11 mouse cellular contexts compared by ENCODE assay signal in the genomic region with DNA sequence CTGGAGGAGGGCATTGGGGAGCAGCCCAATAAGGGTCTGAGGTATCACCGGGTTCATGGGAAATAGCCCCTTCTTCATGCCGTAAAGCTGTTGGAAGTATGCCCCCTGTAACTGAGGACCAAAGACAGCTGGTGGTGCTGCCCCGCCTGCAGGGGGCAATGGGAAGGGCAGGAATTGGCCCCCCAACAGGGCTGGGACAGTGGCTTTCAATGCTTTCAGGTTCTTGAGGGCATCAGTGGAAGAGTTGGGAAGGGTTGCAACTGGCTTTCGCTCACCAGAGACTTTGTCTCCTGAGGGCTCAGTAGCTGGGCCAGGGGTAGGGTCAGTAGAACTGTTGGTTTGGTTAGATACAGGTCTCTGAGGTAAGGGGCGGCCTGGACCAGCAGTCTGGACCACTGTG. TPM values are rescaled to one million over a fixed set of nuclear protein-coding genes. Genes with fewer than 3 reads are reported as not detected.
A peak's percentile ranks its signal among the peaks of the same experiment; 100 is the strongest.
DNase-seq lines count a peak whose midpoint lies in the region; ATAC-seq and TF ChIP-seq lines count a peak whose summit lies in the region.
"Had no signal": no experiment of that assay in that cellular context is flagged by ENCODE, and none has a peak within 500 bp of the region (broad histone marks: within the 10 kb centered on the region; RNA-seq: fewer than 3 reads in every experiment).

No protein-coding gene starts in this region.

- peaks cover 14% of the 10 kb centered on the region for H3K4me1 ChIP-seq in heart, embryonic 11.5 days (ENCODE audit: control insufficient read depth, insufficient read depth, low read length)
- peaks cover 21% of the 10 kb centered on the region for H3K4me1 ChIP-seq in neural tube, embryonic 12.5 days
- peaks cover 18% of the 10 kb centered on the region for H3K4me1 ChIP-seq in limb, embryonic 14.5 days (ENCODE audit: control insufficient read depth, insufficient read depth, low read length)
- peaks cover 9% of the 10 kb centered on the region for H3K4me1 ChIP-seq in stomach, embryonic 15.5 days

- WGBS in heart, embryonic 11.5 days (ENCODE audit: insufficient replicate concordance): 71% methylated on average over 5 of the region's 5 CpGs
- WGBS in neural tube, embryonic 12.5 days: 73% methylated on average over 5 of the region's 5 CpGs
- WGBS in limb, embryonic 14.5 days: 77% methylated on average over 5 of the region's 5 CpGs
- 85% methylated on average over 5 of the region's 5 CpGs for WGBS in stomach, embryonic 15.5 days

- no peak for DNase-seq in heart, postnatal 10 days
- no peak for DNase-seq in neural tube, embryonic 10.5 days (ENCODE audit: extremely low spot score, low spot score)
- no peak for DNase-seq in limb, embryonic 14.5 days (ENCODE audit: low spot score)
- no peak for DNase-seq in adrenal gland, adult 18-20 months (ENCODE audit: low spot score in 2 of 2)
- DNase-seq in retina, embryonic 14.5 days (ENCODE audit: low spot score): no peak
- DNase-seq: right cerebral cortex, postnatal 25 days had no signal

- peak overlapping the region; percentile 58 for H3K4me2 ChIP-seq in heart, embryonic 11.5 days
- peak overlapping the region; percentile 40; the same call in 1 of the 2 replicates for H3K4me2 ChIP-seq in neural tube, embryonic 12.5 days (replicated peaks)
- 0 out of 2 replicates have a peak overlapping the region, but pooled peaks have one; percentile 39 for H3K4me2 ChIP-seq in limb, embryonic 14.5 days (replicated peaks; ENCODE audit: low read depth, low read length, severe bottlenecking)
- peak overlapping the region; percentile 39 for H3K4me2 ChIP-seq in stomach, embryonic 15.5 days

- intact Hi-C loops in heart, postnatal 10 days (cut with DNase I): no loop called here

- TF ChIP-seq POLR2A in limb, embryonic 14.5 days (IDR thresholded peaks at IDR 0.05; ENCODE audit: borderline replicate concordance, extremely low read depth, insufficient read depth, insufficient read length): no peak

- H3K36me3 ChIP-seq in heart, embryonic 11.5 days (ENCODE audit: control insufficient read depth, insufficient read depth, low read length): peaks cover 6% of the 10 kb centered on the region; the same call in 1 of the 2 replicates
- peaks cover 58% of the 10 kb centered on the region for H3K36me3 ChIP-seq in neural tube, embryonic 12.5 days
- peaks cover 18% of the 10 kb centered on the region for H3K36me3 ChIP-seq in limb, embryonic 14.5 days (ENCODE audit: control insufficient read depth, insufficient read depth, low read length)
- no peaks in the 10 kb centered on the region for H3K36me3 ChIP-seq in stomach, embryonic 15.5 days

- peak overlapping the region; percentile 18; the same call in 1 of the 2 replicates for H3K4me3 ChIP-seq in heart, embryonic 11.5 days (ENCODE audit: low read depth, low read length)
- H3K4me3 ChIP-seq in neural tube, embryonic 12.5 days: no peak overlapping the region
- H3K4me3 ChIP-seq in limb, embryonic 14.5 days (replicated peaks; ENCODE audit: low read length): no peak overlapping the region
- no peak overlapping the region for H3K4me3 ChIP-seq in stomach, embryonic 15.5 days (replicated peaks)

- no peak overlapping the region for H3K27ac ChIP-seq in heart, embryonic 11.5 days (ENCODE audit: low read depth, low read length)
- no peak overlapping the region for H3K27ac ChIP-seq in neural tube, embryonic 12.5 days
- no peak overlapping the region for H3K27ac ChIP-seq in limb, embryonic 14.5 days (replicated peaks; ENCODE audit: low read depth, low read length)
- H3K27ac ChIP-seq in stomach, embryonic 15.5 days: no peak overlapping the region

- no peak for ATAC-seq in heart, embryonic 11.5 days (replicated peaks; ENCODE audit: insufficient number of reproducible peaks, low FRiP score, low TSS enrichment)
- ATAC-seq in neural tube, embryonic 12.5 days (ENCODE audit: low FRiP score, low read depth): no peak
- ATAC-seq in limb, embryonic 14.5 days (ENCODE audit: low FRiP score, low read depth): no peak
- no peak for ATAC-seq in stomach, embryonic 15.5 days (ENCODE audit: insufficient read depth, low FRiP score, low read depth)
- ATAC-seq: CD4-positive, CD25-positive, alpha-beta regulatory T cell, adult 4 months had no signal

- H3K9me3 ChIP-seq in heart, embryonic 11.5 days (replicated peaks; ENCODE audit: control insufficient read depth, low read length): no peaks in the 10 kb centered on the region
- no peaks in the 10 kb centered on the region for H3K9me3 ChIP-seq in neural tube, embryonic 12.5 days
- no peaks in the 10 kb centered on the region for H3K9me3 ChIP-seq in limb, embryonic 14.5 days (ENCODE audit: control insufficient read depth, low read length)
- no peaks in the 10 kb centered on the region for H3K9me3 ChIP-seq in stomach, embryonic 15.5 days

- H3K27me3 ChIP-seq in heart, embryonic 11.5 days (ENCODE audit: control insufficient read depth, insufficient read depth, low read length): peaks cover 26% of the 10 kb centered on the region
- H3K27me3 ChIP-seq in neural tube, embryonic 12.5 days (replicated peaks): no peaks in the 10 kb centered on the region
- H3K27me3 ChIP-seq in limb, embryonic 14.5 days (ENCODE audit: control insufficient read depth, insufficient read depth, low read length): no peaks in the 10 kb centered on the region
- H3K27me3 ChIP-seq in stomach, embryonic 15.5 days (replicated peaks): no peaks in the 10 kb centered on the region

- no peak overlapping the region for H3K9ac ChIP-seq in heart, embryonic 11.5 days (ENCODE audit: low read depth, low read length)
- peak overlapping the region; percentile 30; the same call in 1 of the 2 replicates for H3K9ac ChIP-seq in neural tube, embryonic 12.5 days
- 0 out of 2 replicates have a peak overlapping the region, but pooled peaks have one; percentile 40 for H3K9ac ChIP-seq in limb, embryonic 14.5 days (ENCODE audit: low read depth, low read length, severe bottlenecking)
- H3K9ac ChIP-seq in stomach, embryonic 15.5 days: no peak overlapping the region

RNA-seq across cellular contexts. Expression of gene Zfhx2, which starts 29.0 kb away (rescaled TPM):
- 2.9 and 3.1 TPM in 2 replicates for polyA plus RNA-seq in heart, embryonic 11.5 days (2014; fragmentation: Nextera tagmentation; extraction: Ambion mirVana)
- total RNA-seq in heart, postnatal 10 days (2021): 1 to 10 TPM; 2.2 to 3.4 TPM
- polyA plus RNA-seq in neural tube, embryonic 12.5 days (2016; fragmentation: Nextera tagmentation; extraction: Ambion mirVana): 29.4 and 34.4 TPM in 2 replicates
- polyA plus RNA-seq in limb, embryonic 14.5 days (2012; rRNA removed): 5.3 and 6.1 TPM in 2 replicates
- 3.7 and 4.7 TPM in 2 replicates for polyA plus RNA-seq in limb, embryonic 14.5 days (2014; fragmentation: Nextera tagmentation; extraction: Ambion mirVana)
- 4.4 and 5.1 TPM in 2 replicates for polyA plus RNA-seq in stomach, embryonic 15.5 days (2015; fragmentation: Nextera tagmentation; extraction: Ambion mirVana)
- 1 to 10 TPM; 6.1 to 7.4 TPM for total RNA-seq in adrenal gland, adult 18-20 months (2021)

RNA-seq across cellular contexts. Expression of gene Thtpa, which starts 31.5 kb away (rescaled TPM):
- 12.4 and 15.1 TPM in 2 replicates for polyA plus RNA-seq in heart, embryonic 11.5 days (2014; fragmentation: Nextera tagmentation; extraction: Ambion mirVana)
- 10 to 100 TPM; 11.3 to 13.8 TPM for total RNA-seq in heart, postnatal 10 days (2021)
- polyA plus RNA-seq in neural tube, embryonic 12.5 days (2016; fragmentation: Nextera tagmentation; extraction: Ambion mirVana): 25.7 and 26.5 TPM in 2 replicates
- polyA plus RNA-seq in limb, embryonic 14.5 days (2012; rRNA removed): 11.9 and 12.4 TPM in 2 replicates
- 19.9 and 20.3 TPM in 2 replicates for polyA plus RNA-seq in limb, embryonic 14.5 days (2014; fragmentation: Nextera tagmentation; extraction: Ambion mirVana)
- polyA plus RNA-seq in stomach, embryonic 15.5 days (2015; fragmentation: Nextera tagmentation; extraction: Ambion mirVana): 19.4 and 21.6 TPM in 2 replicates
- total RNA-seq in adrenal gland, adult 18-20 months (2021): 10 to 100 TPM; 10.9 to 12.0 TPM

RNA-seq across cellular contexts. Expression of gene Ap1g2, which starts 43.3 kb away (rescaled TPM):
- polyA plus RNA-seq in heart, embryonic 11.5 days (2014; fragmentation: Nextera tagmentation; extraction: Ambion mirVana): 9.1 and 11.4 TPM in 2 replicates
- 1 to 10 TPM; 5.5 to 5.7 TPM for total RNA-seq in heart, postnatal 10 days (2021)
- polyA plus RNA-seq in neural tube, embryonic 12.5 days (2016; fragmentation: Nextera tagmentation; extraction: Ambion mirVana): 7.6 and 12.0 TPM in 2 replicates
- polyA plus RNA-seq in limb, embryonic 14.5 days (2012; rRNA removed): 22.9 and 31.4 TPM in 2 replicates
- 19.5 and 20.4 TPM in 2 replicates for polyA plus RNA-seq in limb, embryonic 14.5 days (2014; fragmentation: Nextera tagmentation; extraction: Ambion mirVana)
- 38.5 and 42.5 TPM in 2 replicates for polyA plus RNA-seq in stomach, embryonic 15.5 days (2015; fragmentation: Nextera tagmentation; extraction: Ambion mirVana)
- total RNA-seq in adrenal gland, adult 18-20 months (2021): 10 to 100 TPM; 25.8 to 29.4 TPM

RNA-seq across cellular contexts. Expression of gene Ngdn, which starts 47.9 kb away (rescaled TPM):
- polyA plus RNA-seq in heart, embryonic 11.5 days (2014; fragmentation: Nextera tagmentation; extraction: Ambion mirVana): 60.3 and 62.1 TPM in 2 replicates
- total RNA-seq in heart, postnatal 10 days (2021): 10 to 100 TPM; 30.6 to 33.9 TPM
- 64.1 and 69.1 TPM in 2 replicates for polyA plus RNA-seq in neural tube, embryonic 12.5 days (2016; fragmentation: Nextera tagmentation; extraction: Ambion mirVana)
- polyA plus RNA-seq in limb, embryonic 14.5 days (2012; rRNA removed): 43.2 and 62.6 TPM in 2 replicates
- 66.8 and 74.3 TPM in 2 replicates for polyA plus RNA-seq in limb, embryonic 14.5 days (2014; fragmentation: Nextera tagmentation; extraction: Ambion mirVana)
- 81.2 and 88.0 TPM in 2 replicates for polyA plus RNA-seq in stomach, embryonic 15.5 days (2015; fragmentation: Nextera tagmentation; extraction: Ambion mirVana)
- total RNA-seq in adrenal gland, adult 18-20 months (2021): 10 to 100 TPM; 38.2 to 43.2 TPM

RNA-seq across cellular contexts. Expression of gene Jph4, which starts 53.6 kb away (rescaled TPM):
- 0.31 and 0.59 TPM in 2 replicates for polyA plus RNA-seq in heart, embryonic 11.5 days (2014; fragmentation: Nextera tagmentation; extraction: Ambion mirVana)
- total RNA-seq in heart, postnatal 10 days (2021): under 1 TPM; 0.12 to 0.15 TPM
- polyA plus RNA-seq in neural tube, embryonic 12.5 days (2016; fragmentation: Nextera tagmentation; extraction: Ambion mirVana): 12.3 and 13.8 TPM in 2 replicates
- 10.4 and 11.2 TPM in 2 replicates for polyA plus RNA-seq in limb, embryonic 14.5 days (2012; rRNA removed)
- polyA plus RNA-seq in limb, embryonic 14.5 days (2014; fragmentation: Nextera tagmentation; extraction: Ambion mirVana): 2.5 and 3.0 TPM in 2 replicates
- 1.6 and 2.1 TPM in 2 replicates for polyA plus RNA-seq in stomach, embryonic 15.5 days (2015; fragmentation: Nextera tagmentation; extraction: Ambion mirVana)
- total RNA-seq in adrenal gland, adult 18-20 months (2021): 1 to 10 TPM; 3.0 TPM
- polyA plus RNA-seq: CD4-positive, CD25-positive, alpha-beta regulatory T cell, adult 4 months; inflammation-experienced regulatory T-cells, adult 6 months had no signal

Comparison
In these comparisons a context has a peak if more than half of its experiments do, and no peak if none do; other contexts are left out.
1. H3K9ac ChIP-seq: peak in neural tube, embryonic 12.5 days (single experiment) and limb, embryonic 14.5 days (single experiment); none in heart, embryonic 11.5 days (single experiment) and stomach, embryonic 15.5 days (single experiment).
2. Peak in every context shown above with its lines, with median percentiles within 50 percentile points of each other: H3K4me2 ChIP-seq.